Mouse (Mus musculus) forebrain, embryonic 13.5 days (tissue): ENCODE data around the gene Rnh1. TPM values are rescaled to one million over a fixed set of nuclear protein-coding genes. Genes with fewer than 3 reads are reported as not detected.

Source experiments
- ATAC-seq: fragments of 200-750 bp; cut with Nextera tagmentation; 2 replicates; pipeline ENCODE4 v1.8.0; 2017
- H3K27ac ChIP-seq: fragments of 300-500 bp; sonication (generic); 2 replicates; pipeline ENCODE4 v1.5.1; 2015; ENCODE audit warnings: inconsistent platforms, mild to moderate bottlenecking, moderate library complexity
- H3K27me3 ChIP-seq: fragments of 300-500 bp; sonication (generic); 2 replicates; pipeline ENCODE4 v1.6.1; 2015; ENCODE audit warnings: mild to moderate bottlenecking, inconsistent platforms
- H3K36me3 ChIP-seq: fragments of 300-500 bp; sonication (generic); 2 replicates; pipeline ENCODE4 v1.6.1; 2015; ENCODE audit warnings: mild to moderate bottlenecking, inconsistent platforms; ENCODE audit not compliant: poor library complexity, severe bottlenecking
- H3K4me1 ChIP-seq: fragments of 300-500 bp; sonication (generic); 2 replicates; pipeline ENCODE4 v1.6.1; 2015; ENCODE audit warnings: inconsistent platforms
- H3K4me2 ChIP-seq: fragments of 300-500 bp; sonication (generic); 2 replicates; pipeline ENCODE4 v1.6.1; 2015; ENCODE audit warnings: inconsistent platforms, mild to moderate bottlenecking, moderate library complexity
- H3K4me3 ChIP-seq: fragments of 300-500 bp; sonication (generic); 2 replicates; pipeline ENCODE4 v1.5.1; 2015; ENCODE audit warnings: mild to moderate bottlenecking, inconsistent platforms
- H3K9ac ChIP-seq: fragments of 300-500 bp; sonication (generic); 2 replicates; pipeline ENCODE4 v1.6.1; 2015; ENCODE audit warnings: mild to moderate bottlenecking, inconsistent platforms
- H3K9me3 ChIP-seq: fragments of 300-500 bp; sonication (generic); replicated peaks from 2 replicates; pipeline ENCODE4 v1.6.1; 2016; ENCODE audit warnings: inconsistent platforms
- WGBS: fragments of 180-500 bp; shearing (Covaris S2); methylation state at CpG from one replicate; pipeline ENCODE4 v1.1.7; 2015; 5-methylcytosine and 5-hydroxymethylcytosine counted together
- polyA plus RNA-seq: library from polyadenylated mRNA; unstranded; fragments of >200 nt; fragmentation: Nextera tagmentation; extraction: Ambion mirVana; gene quantifications from 2 replicates; pipeline ENCODE4 v1.2.1, GENCODE M21; 2015

Gene Rnh1
- polyA plus RNA-seq, 1 experiment from 2014 or later = 40.7 TPM

- WGBS = 1% methylated on average over 8 of the region's 8 CpGs
- Histone ChIP-seq H3K4me2 (no peak overlapping the region), H3K4me1 (peaks cover 14% of the 10 kb centered on the region), H3K9ac (no peak overlapping the region), H3K27me3 (0 out of 2 replicates have a peak, but pooled peaks cover 4% of the 10 kb centered on the region), H3K9me3 (no peaks in the 10 kb centered on the region), H3K4me3 (no peak overlapping the region), H3K27ac (no peak overlapping the region), H3K36me3 (no peaks in the 10 kb centered on the region)
- no peak for ATAC-seq
Measured at GRCm38 (mm10) chr7:141176173-141176572, 3.5 kb upstream of the Rnh1 start.

- Histone ChIP-seq H3K36me3 (no peaks in the 10 kb centered on the region), H3K9ac (no peak overlapping the region), H3K9me3 (no peaks in the 10 kb centered on the region), H3K4me2 (no peak overlapping the region), H3K4me1 (peaks cover 14% of the 10 kb centered on the region), H3K27me3 (0 out of 2 replicates have a peak, but pooled peaks cover 4% of the 10 kb centered on the region), H3K27ac (no peak overlapping the region), H3K4me3 (no peak overlapping the region)
- no peak for ATAC-seq
- WGBS = 91% methylated on average over 4 of the region's 4 CpGs
Measured at GRCm38 (mm10) chr7:141175068-141175467, 2.4 kb upstream of the Rnh1 start.

GRCm38 (mm10) chr7:141173323-141173850 lies 730 bp upstream of the Rnh1 start:
- H3K4me3 ChIP-seq = peak overlapping the region; percentile 55
- H3K9me3 ChIP-seq = no peaks in the 10 kb centered on the region
- 0 out of 2 replicates have a peak, but pooled peaks cover 4% of the 10 kb centered on the region for H3K27me3 ChIP-seq
- no peak for ATAC-seq
- H3K27ac ChIP-seq = peak overlapping the region; percentile 91; the same call in 1 of the 2 replicates
- H3K4me1 ChIP-seq = peaks cover 26% of the 10 kb centered on the region
- WGBS = 87% methylated on average over 5 of the region's 5 CpGs
- H3K9ac ChIP-seq = peak overlapping the region; percentile 75
- H3K4me2 ChIP-seq = peak overlapping the region; percentile 65
- H3K36me3 ChIP-seq = no peaks in the 10 kb centered on the region

GRCm38 (mm10) chr7:141169866-141170265 lies 2.8 kb downstream of the Rnh1 start:
- Histone ChIP-seq H3K27ac (no peak overlapping the region), H3K36me3 (0 out of 2 replicates have a peak, but pooled peaks cover 3% of the 10 kb centered on the region), H3K9ac (no peak overlapping the region), H3K9me3 (no peaks in the 10 kb centered on the region), H3K4me1 (peaks cover 33% of the 10 kb centered on the region), H3K4me3 (no peak overlapping the region), H3K27me3 (no peaks in the 10 kb centered on the region), H3K4me2 (no peak overlapping the region)
- no peak for ATAC-seq

GRCm38 (mm10) chr7:141169300-141169699 lies 3.4 kb downstream of the Rnh1 start:
- Histone ChIP-seq H3K27me3 (no peaks in the 10 kb centered on the region), H3K9me3 (no peaks in the 10 kb centered on the region), H3K4me2 (no peak overlapping the region), H3K9ac (no peak overlapping the region), H3K4me3 (no peak overlapping the region), H3K36me3 (0 out of 2 replicates have a peak, but pooled peaks cover 3% of the 10 kb centered on the region), H3K27ac (no peak overlapping the region), H3K4me1 (peaks cover 33% of the 10 kb centered on the region)
- 45% methylated on average over 1 of the region's 1 CpGs for WGBS
- ATAC-seq = no peak

GRCm38 (mm10) chr7:141168518-141168953 lies 4.1 kb downstream of the Rnh1 start:
- H3K4me2 ChIP-seq = peak overlapping the region; percentile 59
- no peaks in the 10 kb centered on the region for H3K9me3 ChIP-seq
- no peak overlapping the region for H3K27ac ChIP-seq
- 2% methylated on average over 22 of the region's 22 CpGs for WGBS
- peak overlapping the region; percentile 64 for H3K9ac ChIP-seq
- ATAC-seq = no peak
- H3K4me3 ChIP-seq = peak overlapping the region; percentile 31
- peaks cover 9% of the 10 kb centered on the region; the same call in 1 of the 2 replicates for H3K36me3 ChIP-seq
- H3K4me1 ChIP-seq = peaks cover 33% of the 10 kb centered on the region
- H3K27me3 ChIP-seq = no peaks in the 10 kb centered on the region

- H3K9ac ChIP-seq = peak overlapping the region; percentile 64
- H3K36me3 ChIP-seq = peaks cover 13% of the 10 kb centered on the region
- no peak for ATAC-seq
- peak overlapping the region; percentile 59 for H3K4me2 ChIP-seq
- 25% methylated on average over 7 of the region's 7 CpGs for WGBS
- H3K27me3 ChIP-seq = no peaks in the 10 kb centered on the region
- no peak overlapping the region for H3K27ac ChIP-seq
- H3K9me3 ChIP-seq = no peaks in the 10 kb centered on the region
- H3K4me3 ChIP-seq = peak overlapping the region; percentile 31
- H3K4me1 ChIP-seq = peaks cover 28% of the 10 kb centered on the region
Measured at GRCm38 (mm10) chr7:141167901-141168517, 4.6 kb downstream of the Rnh1 start.

GRCm38 (mm10) chr7:141164850-141165249 lies 7.8 kb downstream of the Rnh1 start:
- H3K27me3 ChIP-seq = no peaks in the 10 kb centered on the region
- peaks cover 40% of the 10 kb centered on the region for H3K36me3 ChIP-seq
- no peaks in the 10 kb centered on the region for H3K9me3 ChIP-seq
- no peak overlapping the region for H3K9ac ChIP-seq
- H3K4me2 ChIP-seq = no peak overlapping the region
- ATAC-seq = no peak
- H3K4me3 ChIP-seq = no peak overlapping the region
- peaks cover 20% of the 10 kb centered on the region for H3K4me1 ChIP-seq
- 87% methylated on average over 6 of the region's 6 CpGs for WGBS
- H3K27ac ChIP-seq = no peak overlapping the region

GRCm38 (mm10) chr7:141164397-141164796 lies 8.3 kb downstream of the Rnh1 start:
- 94% methylated on average over 7 of the region's 7 CpGs for WGBS
- no peak for ATAC-seq
- H3K9me3 ChIP-seq = no peaks in the 10 kb centered on the region
- H3K27me3 ChIP-seq = no peaks in the 10 kb centered on the region
- H3K4me2 ChIP-seq = no peak overlapping the region
- no peak overlapping the region for H3K4me3 ChIP-seq
- H3K4me1 ChIP-seq = peaks cover 17% of the 10 kb centered on the region
- no peak overlapping the region for H3K27ac ChIP-seq
- H3K36me3 ChIP-seq = peaks cover 44% of the 10 kb centered on the region
- H3K9ac ChIP-seq = no peak overlapping the region

- no peaks in the 10 kb centered on the region for H3K27me3 ChIP-seq
- H3K4me2 ChIP-seq = no peak overlapping the region
- H3K27ac ChIP-seq = no peak overlapping the region
- ATAC-seq = no peak
- no peak overlapping the region for H3K4me3 ChIP-seq
- H3K9ac ChIP-seq = no peak overlapping the region
- 92% methylated on average over 9 of the region's 9 CpGs for WGBS
- H3K9me3 ChIP-seq = no peaks in the 10 kb centered on the region
- H3K4me1 ChIP-seq = no peaks in the 10 kb centered on the region
- H3K36me3 ChIP-seq = peaks cover 78% of the 10 kb centered on the region
Measured at GRCm38 (mm10) chr7:141155362-141155761, 17.3 kb downstream of the Rnh1 start.

GRCm38 (mm10) chr7:141148639-141149038 lies 24.0 kb downstream of the Rnh1 start:
- peaks cover 54% of the 10 kb centered on the region for H3K36me3 ChIP-seq

GRCm38 (mm10) chr7:141147044-141147443 lies 25.6 kb downstream of the Rnh1 start:
- Histone ChIP-seq H3K27ac (no peak overlapping the region), H3K4me2 (no peak overlapping the region), H3K27me3 (no peaks in the 10 kb centered on the region), H3K9ac (no peak overlapping the region), H3K4me3 (no peak overlapping the region), H3K9me3 (no peaks in the 10 kb centered on the region), H3K4me1 (no peaks in the 10 kb centered on the region), H3K36me3 (peaks cover 49% of the 10 kb centered on the region)
- no peak for ATAC-seq
- 82% methylated on average over 6 of the region's 6 CpGs for WGBS

More at GRCm38 (mm10) chr7:141148639-141149038, 24.0 kb downstream of the Rnh1 start:
- H3K27ac ChIP-seq = no peak overlapping the region
- 82% methylated on average over 4 of the region's 4 CpGs for WGBS
- no peaks in the 10 kb centered on the region for H3K4me1 ChIP-seq
- H3K9ac ChIP-seq = no peak overlapping the region
- H3K4me2 ChIP-seq = no peak overlapping the region
- H3K4me3 ChIP-seq = no peak overlapping the region
- H3K9me3 ChIP-seq = no peaks in the 10 kb centered on the region
- no peaks in the 10 kb centered on the region for H3K27me3 ChIP-seq
- no peak for ATAC-seq
